ENCODE assay signal across 3 mouse cellular contexts in genomic region chr13:13454249-13454648, GRCm38 (mm10). TPM values are rescaled to one million over a fixed set of nuclear protein-coding genes. Genes with fewer than 3 reads are reported as not detected.
"Had no signal": no experiment of that assay in that cellular context is flagged by ENCODE, and none has a peak within 500 bp of the region (broad histone marks: within the 10 kb centered on the region; RNA-seq: fewer than 3 reads in every experiment).

No protein-coding gene starts in this region.

RNA-seq across cellular contexts. Expression of gene Nid1, which starts 16.9 kb away (rescaled TPM):
- total RNA-seq: common myeloid progenitor, adult 5-6 weeks; granulocyte monocyte progenitor cell, adult 5-6 weeks had no signal
- polyA plus RNA-seq: erythroblast, embryonic 14.5 days had no signal
